Mouse (Mus musculus): Measurements from ENCODE around the gene 2010111I01Rik. TPM values are rescaled to one million over a fixed set of nuclear protein-coding genes. Genes with fewer than 3 reads are reported as not detected.

Gene 2010111I01Rik
- polyA plus RNA-seq, 1 experiment from 2014 or later = 250 TPM

DNA sequence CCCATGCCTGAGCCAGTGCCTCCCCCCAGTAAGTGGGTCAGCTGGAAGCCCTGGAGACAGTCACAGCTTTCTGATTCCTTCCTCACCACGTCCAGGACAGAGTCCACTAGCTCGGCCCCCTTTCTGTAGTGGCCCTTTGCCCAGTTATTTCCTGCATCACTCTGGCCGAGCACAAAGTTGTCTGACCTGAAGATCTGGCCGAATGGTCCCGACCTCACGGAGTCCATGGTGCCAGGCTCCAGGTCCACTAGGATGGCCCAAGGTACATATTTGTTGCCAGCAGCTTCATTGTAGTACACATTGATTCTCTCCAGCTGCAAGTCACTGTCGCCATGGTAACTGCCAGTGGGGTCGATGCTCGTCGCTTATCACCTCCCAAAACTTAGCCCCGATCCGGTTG, 3.5 kb downstream of the 2010111I01Rik start:
- no peak overlapping the region for H3K27ac ChIP-seq
- no peak for ATAC-seq (ENCODE audit: low FRiP score, low read depth)
- no peak overlapping the region for H3K4me3 ChIP-seq
- H3K36me3 ChIP-seq = peaks cover 8% of the 10 kb centered on the region; the same call in 1 of the 2 replicates
- H3K27me3 ChIP-seq = no peaks in the 10 kb centered on the region
- WGBS = 84% methylated on average over 12 of the region's 12 CpGs
- no peak overlapping the region for H3K4me2 ChIP-seq (replicated peaks)
- no peaks in the 10 kb centered on the region for H3K9me3 ChIP-seq
- no peak overlapping the region for H3K9ac ChIP-seq
- H3K4me1 ChIP-seq = peaks cover 10% of the 10 kb centered on the region

DNA sequence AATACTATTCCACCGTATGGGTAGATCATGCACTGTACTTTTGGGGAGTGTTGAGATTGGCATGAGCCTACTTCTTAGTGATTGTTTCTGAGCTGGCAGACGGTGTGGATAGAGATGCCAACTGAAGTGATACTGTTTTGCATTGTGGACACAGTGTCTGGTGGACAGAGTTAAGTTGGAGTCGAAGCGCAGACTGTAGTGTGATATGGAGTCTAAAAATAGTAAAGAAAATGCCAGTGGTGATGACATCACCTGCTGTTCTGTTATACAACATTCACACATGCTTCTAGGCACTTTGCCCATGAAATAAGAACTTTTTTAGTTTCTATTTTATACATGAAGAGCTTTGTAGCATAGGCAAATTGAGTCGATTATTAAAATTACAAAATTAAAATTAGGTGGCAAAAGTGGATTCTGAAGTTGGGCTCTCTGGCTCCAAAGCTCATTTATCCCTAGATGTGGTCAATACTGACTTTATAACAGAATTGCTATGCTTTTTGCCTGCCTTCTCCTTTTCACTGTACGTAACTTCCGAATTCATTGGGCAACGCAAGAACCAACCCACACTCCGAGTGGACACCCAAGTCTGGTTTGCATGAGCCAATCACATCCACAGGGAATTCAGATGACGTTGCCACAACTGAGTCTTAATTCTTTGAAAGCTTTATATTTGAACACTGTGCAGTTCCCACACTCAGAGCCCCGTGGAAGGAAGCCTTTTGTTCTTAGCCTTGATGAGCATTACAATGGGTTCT, 6.0 kb downstream of the 2010111I01Rik start:
- Histone ChIP-seq H3K4me3 (no peak overlapping the region), H3K27me3 (no peaks in the 10 kb centered on the region), H3K4me2 (replicated peaks) (no peak overlapping the region), H3K27ac (no peak overlapping the region), H3K9me3 (no peaks in the 10 kb centered on the region), H3K9ac (no peak overlapping the region), H3K4me1 (peaks cover 10% of the 10 kb centered on the region), H3K36me3 (peaks cover 8% of the 10 kb centered on the region; the same call in 1 of the 2 replicates)
- ATAC-seq (ENCODE audit: low FRiP score, low read depth) = no peak
- 86% methylated on average over 11 of the region's 11 CpGs for WGBS

DNA sequence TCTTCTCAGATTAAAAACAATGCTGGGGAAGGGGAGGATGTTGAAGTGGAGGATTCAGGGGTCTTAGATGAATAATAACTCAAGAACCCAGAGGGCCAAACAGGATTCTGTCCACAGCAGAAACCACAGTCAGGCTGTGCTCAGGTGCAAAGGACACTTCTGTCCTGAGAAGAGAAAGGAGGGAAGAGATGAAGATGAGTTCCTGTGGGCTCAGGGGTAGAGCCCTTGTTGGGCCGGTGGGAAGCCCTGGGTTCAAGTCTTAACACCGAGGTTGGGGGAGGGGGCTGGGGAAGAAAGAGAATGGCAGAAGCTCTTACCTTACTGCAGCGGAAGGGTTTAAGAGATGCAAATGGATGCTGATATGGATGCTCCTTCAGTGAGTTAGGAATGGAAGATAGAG, 7.7 kb downstream of the 2010111I01Rik start:
- Histone ChIP-seq H3K36me3 (peaks cover 8% of the 10 kb centered on the region; the same call in 1 of the 2 replicates), H3K9ac (no peak overlapping the region), H3K4me1 (peaks cover 8% of the 10 kb centered on the region; the same call in 1 of the 2 replicates), H3K4me3 (no peak overlapping the region), H3K4me2 (replicated peaks) (no peak overlapping the region), H3K27ac (no peak overlapping the region), H3K27me3 (no peaks in the 10 kb centered on the region), H3K9me3 (no peaks in the 10 kb centered on the region)
- 89% methylated on average over 3 of the region's 3 CpGs for WGBS
- no peak for ATAC-seq (ENCODE audit: low FRiP score, low read depth)

DNA sequence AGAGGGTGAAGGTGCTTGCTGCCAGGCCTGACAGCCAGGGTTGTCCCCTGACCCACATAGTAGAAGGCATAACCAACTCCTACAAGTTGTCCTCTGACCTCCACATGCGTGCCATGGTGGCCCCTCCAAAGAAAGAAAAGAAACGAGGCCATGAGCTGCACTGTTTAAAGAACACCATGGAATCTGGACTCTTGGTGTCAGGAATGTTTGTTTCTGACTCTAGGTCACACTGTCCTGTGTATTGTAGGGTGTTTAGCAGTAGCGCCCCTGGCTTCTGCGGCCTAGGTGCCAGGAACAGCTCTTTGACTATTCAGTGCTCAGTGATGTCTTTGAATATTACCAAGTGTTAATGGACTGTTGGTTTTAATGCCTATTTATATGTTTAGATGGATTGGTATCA, 8.4 kb downstream of the 2010111I01Rik start:
- Histone ChIP-seq H3K4me3 (no peak overlapping the region), H3K36me3 (0 out of 2 replicates have a peak, but pooled peaks cover 4% of the 10 kb centered on the region), H3K4me2 (replicated peaks) (no peak overlapping the region), H3K9ac (no peak overlapping the region), H3K27me3 (no peaks in the 10 kb centered on the region), H3K9me3 (no peaks in the 10 kb centered on the region), H3K4me1 (peaks cover 15% of the 10 kb centered on the region), H3K27ac (no peak overlapping the region)
- no peak for ATAC-seq (ENCODE audit: low FRiP score, low read depth)
- 89% methylated on average over 4 of the region's 4 CpGs for WGBS

DNA sequence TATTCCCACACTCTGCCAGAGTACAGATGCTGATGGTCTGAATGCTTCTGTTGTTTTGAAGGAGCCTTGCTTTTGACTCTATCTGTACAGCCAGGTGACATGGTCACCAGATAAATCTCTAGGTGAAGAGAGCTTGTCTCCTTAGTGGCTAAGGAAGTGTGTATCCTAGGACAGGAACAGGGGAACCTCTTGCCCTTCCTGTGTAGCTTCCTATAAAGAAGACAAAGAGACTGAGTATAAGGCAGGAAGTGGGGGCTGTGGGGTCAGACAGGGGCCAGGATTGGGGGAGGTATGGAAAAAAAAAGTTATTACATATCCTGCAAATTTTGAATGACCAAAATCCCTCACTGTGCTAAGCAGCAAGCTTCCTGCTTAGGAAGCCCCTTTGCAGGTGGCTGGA, 13.4 kb downstream of the 2010111I01Rik start:
- Histone ChIP-seq H3K36me3 (no peaks in the 10 kb centered on the region), H3K27ac (no peak overlapping the region; the same call in 1 of the 2 replicates), H3K9ac (no peak overlapping the region), H3K4me1 (peaks cover 37% of the 10 kb centered on the region), H3K4me2 (replicated peaks) (no peak overlapping the region), H3K27me3 (no peaks in the 10 kb centered on the region), H3K4me3 (no peak overlapping the region), H3K9me3 (no peaks in the 10 kb centered on the region)
- no peak for ATAC-seq (ENCODE audit: low FRiP score, low read depth)

DNA sequence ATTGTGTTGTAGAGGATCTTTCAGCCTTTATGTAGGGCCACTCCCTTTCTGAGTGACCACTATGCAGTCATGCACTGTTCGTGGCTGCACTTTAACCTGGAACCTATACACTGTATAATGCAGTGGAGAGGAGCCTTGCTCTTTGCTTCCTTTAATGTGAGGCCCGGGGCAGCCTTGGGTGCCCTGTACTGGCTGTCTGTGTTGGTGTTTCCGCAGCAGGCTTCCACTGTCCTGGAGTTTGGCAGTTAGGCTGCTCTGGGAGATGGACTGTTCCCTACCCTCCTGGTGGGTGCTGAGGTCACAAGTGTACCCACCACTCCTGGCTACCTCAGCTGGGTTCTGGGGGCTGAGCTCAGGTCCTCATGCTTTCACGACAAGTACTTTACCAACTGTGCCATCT, 14.1 kb downstream of the 2010111I01Rik start:
- Histone ChIP-seq H3K4me3 (no peak overlapping the region), H3K4me2 (replicated peaks) (no peak overlapping the region), H3K4me1 (peaks cover 33% of the 10 kb centered on the region), H3K9ac (no peak overlapping the region), H3K27ac (no peak overlapping the region), H3K27me3 (no peaks in the 10 kb centered on the region), H3K9me3 (no peaks in the 10 kb centered on the region), H3K36me3 (no peaks in the 10 kb centered on the region)
- ATAC-seq (ENCODE audit: low FRiP score, low read depth) = no peak
- WGBS = 79% methylated on average over 4 of the region's 4 CpGs

DNA sequence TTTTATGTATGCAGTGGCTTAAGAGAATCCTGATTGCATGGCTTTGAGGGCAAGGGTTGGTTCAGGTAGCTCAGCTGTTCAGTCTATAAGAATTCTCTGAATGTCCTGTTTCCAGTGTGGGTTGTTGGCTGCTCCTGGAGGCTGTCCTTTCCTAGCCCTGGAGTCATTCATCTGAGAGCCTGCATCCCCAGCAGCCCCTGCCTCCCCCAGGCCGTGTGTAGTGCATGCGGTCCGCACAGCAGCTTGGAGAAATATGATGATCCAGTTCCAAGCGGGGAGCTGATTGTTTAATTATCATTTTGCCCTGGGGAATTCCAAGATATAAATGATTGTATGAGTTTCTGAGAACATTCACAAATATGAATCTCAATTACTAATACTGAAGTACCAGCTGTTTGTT, 14.5 kb downstream of the 2010111I01Rik start:
- Histone ChIP-seq H3K4me1 (peaks cover 33% of the 10 kb centered on the region), H3K27ac (no peak overlapping the region), H3K27me3 (no peaks in the 10 kb centered on the region), H3K9ac (no peak overlapping the region), H3K9me3 (no peaks in the 10 kb centered on the region), H3K4me3 (no peak overlapping the region), H3K36me3 (no peaks in the 10 kb centered on the region), H3K4me2 (replicated peaks) (no peak overlapping the region)
- WGBS = 72% methylated on average over 4 of the region's 4 CpGs
- ATAC-seq (ENCODE audit: low FRiP score, low read depth) = no peak

DNA sequence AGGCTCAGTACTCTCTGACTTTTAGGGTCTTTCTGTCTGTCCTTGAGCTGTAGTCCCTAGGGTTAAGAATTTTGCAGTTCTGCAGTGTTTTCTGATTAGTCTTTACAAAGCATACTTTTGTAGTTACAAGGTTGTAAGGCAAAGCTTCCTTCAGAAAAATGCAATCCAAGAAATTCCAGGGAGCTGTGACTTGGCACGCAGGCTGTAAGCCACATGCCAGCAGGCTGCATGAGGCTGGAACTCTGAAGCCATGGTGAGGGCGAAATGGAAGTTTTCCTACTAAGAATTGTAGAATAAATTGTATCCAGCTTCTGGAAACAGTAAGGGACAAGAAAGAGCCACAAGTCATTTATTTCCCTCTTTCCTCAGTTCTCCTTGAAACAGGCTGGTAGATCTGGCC, 15.4 kb downstream of the 2010111I01Rik start:
- Histone ChIP-seq H3K9me3 (no peaks in the 10 kb centered on the region), H3K36me3 (no peaks in the 10 kb centered on the region), H3K9ac (no peak overlapping the region), H3K27ac (peak overlapping the region; percentile 73), H3K4me1 (peaks cover 38% of the 10 kb centered on the region), H3K4me2 (replicated peaks) (no peak overlapping the region), H3K4me3 (no peak overlapping the region), H3K27me3 (no peaks in the 10 kb centered on the region)
- WGBS = 63% methylated on average over 2 of the region's 2 CpGs
- no peak for ATAC-seq (ENCODE audit: low FRiP score, low read depth)

DNA sequence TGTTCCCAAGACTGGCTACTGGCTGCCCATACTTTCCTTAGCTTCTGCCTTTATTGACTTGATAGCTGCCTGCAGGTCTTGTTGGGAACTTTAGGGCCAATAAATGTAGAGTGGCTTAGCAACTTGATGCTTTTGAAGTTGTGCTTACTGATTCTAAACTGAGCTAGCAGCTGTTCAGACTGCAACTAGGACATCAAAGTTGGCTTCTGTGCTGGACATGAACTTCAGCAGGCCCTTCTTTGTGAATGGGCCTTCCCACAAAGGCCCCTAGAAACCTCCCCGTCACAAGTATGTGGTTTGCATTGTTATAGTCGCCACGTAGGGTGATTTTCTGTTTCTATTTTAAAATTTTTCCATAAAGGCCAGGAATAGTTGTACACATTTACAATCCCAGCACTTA, 19.8 kb downstream of the 2010111I01Rik start:
- no peak overlapping the region for H3K4me2 ChIP-seq (replicated peaks)
- no peaks in the 10 kb centered on the region for H3K27me3 ChIP-seq
- ATAC-seq (ENCODE audit: low FRiP score, low read depth) = no peak
- H3K9ac ChIP-seq = no peak overlapping the region
- no peaks in the 10 kb centered on the region for H3K9me3 ChIP-seq
- H3K36me3 ChIP-seq = no peaks in the 10 kb centered on the region
- WGBS = 59% methylated on average over 3 of the region's 3 CpGs
- peaks cover 19% of the 10 kb centered on the region for H3K4me1 ChIP-seq
- H3K4me3 ChIP-seq = no peak overlapping the region
- H3K27ac ChIP-seq = no peak overlapping the region

DNA sequence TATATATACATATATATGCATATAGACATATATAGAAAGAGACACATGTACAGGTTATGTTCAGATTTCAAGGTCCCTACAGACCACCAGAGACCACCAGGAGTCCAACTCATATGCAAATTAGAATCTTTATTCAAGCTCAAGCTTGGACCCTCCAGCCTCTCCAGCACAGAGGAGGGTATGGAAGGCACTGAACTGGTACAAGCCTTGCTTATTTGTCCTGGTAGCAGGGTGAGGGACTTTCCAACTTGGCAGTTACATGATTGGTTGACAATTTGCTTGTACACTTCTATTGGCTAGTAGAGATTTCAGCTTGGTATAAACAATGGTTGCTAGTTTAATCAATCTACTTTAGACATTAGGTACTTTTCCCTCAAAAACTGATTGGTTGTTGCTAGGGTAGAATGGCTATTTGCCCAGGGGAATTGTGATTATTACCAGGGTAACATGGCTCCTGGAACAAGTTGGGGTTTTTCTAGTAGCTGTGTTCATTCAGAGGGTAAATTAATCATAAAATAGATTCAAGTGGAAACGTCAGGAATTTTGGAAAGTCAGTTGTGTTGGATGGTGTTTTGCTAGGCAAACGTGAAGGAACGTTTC, 25.3 kb downstream of the 2010111I01Rik start:
- Histone ChIP-seq H3K4me2 (replicated peaks) (no peak overlapping the region), H3K4me3 (no peak overlapping the region), H3K9me3 (no peaks in the 10 kb centered on the region), H3K27ac (no peak overlapping the region), H3K36me3 (no peaks in the 10 kb centered on the region), H3K9ac (no peak overlapping the region), H3K27me3 (no peaks in the 10 kb centered on the region), H3K4me1 (peaks cover 19% of the 10 kb centered on the region)
- no peak for ATAC-seq (ENCODE audit: low FRiP score, low read depth)
- WGBS = 80% methylated on average over 3 of the region's 3 CpGs

DNA sequence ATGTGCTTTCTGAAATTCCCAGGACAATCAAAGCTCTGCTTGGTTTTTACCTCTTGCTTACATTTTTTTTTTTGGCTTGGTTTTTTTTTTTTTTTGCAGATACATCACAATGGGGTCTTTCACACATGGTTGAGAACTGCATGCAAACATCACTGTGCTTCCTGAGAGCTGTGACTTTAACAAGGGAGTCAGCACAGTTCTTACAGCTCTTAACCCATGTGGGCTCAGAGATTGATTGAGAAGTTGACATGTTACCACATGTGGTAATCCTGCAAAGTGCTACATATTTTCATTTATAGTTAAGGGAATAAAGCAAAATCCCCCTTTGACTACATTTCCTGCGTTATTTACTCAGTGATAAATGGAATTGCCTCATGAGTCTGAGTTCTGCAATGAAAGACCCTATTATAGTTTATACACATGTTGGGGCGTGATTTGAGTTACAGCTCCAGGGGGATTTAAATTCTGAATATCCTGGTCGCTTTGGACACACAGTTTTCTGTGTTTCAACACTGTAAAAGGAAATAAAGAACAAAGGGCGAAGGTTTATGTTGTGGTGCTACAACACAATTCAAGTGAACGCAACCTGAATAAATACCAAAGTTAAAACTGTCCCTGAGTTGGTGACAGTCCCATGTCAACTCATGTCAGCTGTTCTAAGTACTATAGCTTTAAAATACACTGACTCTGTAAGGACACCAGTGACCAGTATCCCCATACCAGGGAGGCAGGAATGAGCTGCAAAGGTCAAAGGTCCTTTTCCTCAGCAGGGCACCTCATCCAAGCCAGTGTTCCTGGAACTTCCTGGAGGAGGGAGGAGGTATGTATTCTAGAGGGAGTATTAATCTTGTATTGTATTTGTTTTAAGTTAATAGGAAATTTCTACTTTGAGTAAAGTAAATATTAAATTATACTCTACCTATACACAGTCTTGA, 29.1 kb downstream of the 2010111I01Rik start:
- Histone ChIP-seq H3K4me1 (peaks cover 28% of the 10 kb centered on the region), H3K4me3 (no peak overlapping the region), H3K27ac (peak overlapping the region; percentile 83), H3K36me3 (no peaks in the 10 kb centered on the region), H3K9ac (no peak overlapping the region), H3K27me3 (no peaks in the 10 kb centered on the region), H3K4me2 (replicated peaks) (no peak overlapping the region), H3K9me3 (no peaks in the 10 kb centered on the region)
- WGBS = 35% methylated on average over 5 of the region's 5 CpGs
- ATAC-seq (ENCODE audit: low FRiP score, low read depth) = peak; percentile 85

DNA sequence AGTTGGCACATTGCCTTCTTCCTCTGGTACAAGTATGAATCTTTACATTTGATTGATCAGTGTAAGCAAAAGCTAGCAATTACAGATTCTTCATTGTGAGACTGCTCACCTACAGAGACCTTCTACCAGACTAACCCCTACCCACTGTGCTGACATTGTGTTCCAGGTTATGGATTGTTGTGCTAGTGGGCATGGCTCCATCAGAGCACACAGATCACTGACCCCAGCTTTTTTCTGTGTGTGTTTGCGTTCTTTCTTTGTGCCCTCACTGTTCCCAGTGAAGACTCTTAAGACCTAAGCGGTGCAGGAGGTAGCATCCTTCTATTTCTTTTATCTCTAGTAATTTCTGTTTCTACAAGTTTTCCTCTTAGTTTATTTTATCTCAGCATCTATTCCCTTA, 32.1 kb downstream of the 2010111I01Rik start:
- no peak overlapping the region for H3K4me2 ChIP-seq (replicated peaks)
- H3K4me1 ChIP-seq = peaks cover 25% of the 10 kb centered on the region
- ATAC-seq (ENCODE audit: low FRiP score, low read depth) = no peak
- H3K4me3 ChIP-seq = no peak overlapping the region
- 93% methylated on average over 2 of the region's 2 CpGs for WGBS
- H3K9ac ChIP-seq = no peak overlapping the region
- H3K36me3 ChIP-seq = no peaks in the 10 kb centered on the region
- no peak overlapping the region for H3K27ac ChIP-seq
- H3K9me3 ChIP-seq = no peaks in the 10 kb centered on the region
- no peaks in the 10 kb centered on the region for H3K27me3 ChIP-seq

Measured in limb, embryonic 13.5 days (tissue).